Mouse (Mus musculus): Measurements from ENCODE around the gene Tgfbi.

The Tgfbi gene

DNA sequence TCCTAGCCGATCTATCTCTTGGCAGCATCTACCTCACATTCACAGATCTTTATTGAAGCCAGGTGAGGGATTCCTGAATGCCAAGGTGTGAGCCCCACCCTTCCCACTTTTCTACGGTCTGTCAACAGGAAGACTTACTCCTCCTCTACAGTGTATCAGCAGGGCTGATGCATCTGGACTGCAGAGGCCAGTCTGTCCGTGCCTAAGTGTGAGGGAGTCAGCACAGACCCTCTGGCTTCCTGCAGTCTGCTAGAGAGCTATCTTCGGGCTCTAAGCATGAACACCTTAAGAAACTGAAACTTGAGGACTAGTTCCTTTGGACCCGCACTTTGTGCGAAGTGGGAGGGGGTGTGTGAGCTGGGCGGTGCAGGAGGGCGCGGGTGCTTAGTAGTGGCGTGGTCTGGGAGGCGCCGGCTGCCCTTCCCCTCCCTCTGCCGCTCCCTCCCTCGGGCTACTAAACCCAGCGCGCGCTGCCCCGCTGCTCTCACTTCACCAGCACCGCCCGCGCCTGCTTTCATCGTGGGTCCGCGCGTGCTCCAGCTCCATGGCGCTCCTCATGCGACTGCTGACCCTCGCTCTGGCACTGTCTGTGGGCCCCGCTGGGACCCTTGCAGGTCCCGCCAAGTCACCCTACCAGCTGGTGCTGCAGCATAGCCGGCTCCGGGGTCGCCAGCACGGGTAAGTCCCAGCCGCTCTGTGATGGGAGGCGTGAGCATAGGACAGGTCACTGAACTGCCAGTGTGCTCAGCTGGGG is at the start of gene Tgfbi:
TSS of gene Tgfbi (plus strand) at position 421 of the 754 bp plus-strand sequence.
- in situ Hi-C loops (cut with MboI, MseI), result no loop called here

DNA sequence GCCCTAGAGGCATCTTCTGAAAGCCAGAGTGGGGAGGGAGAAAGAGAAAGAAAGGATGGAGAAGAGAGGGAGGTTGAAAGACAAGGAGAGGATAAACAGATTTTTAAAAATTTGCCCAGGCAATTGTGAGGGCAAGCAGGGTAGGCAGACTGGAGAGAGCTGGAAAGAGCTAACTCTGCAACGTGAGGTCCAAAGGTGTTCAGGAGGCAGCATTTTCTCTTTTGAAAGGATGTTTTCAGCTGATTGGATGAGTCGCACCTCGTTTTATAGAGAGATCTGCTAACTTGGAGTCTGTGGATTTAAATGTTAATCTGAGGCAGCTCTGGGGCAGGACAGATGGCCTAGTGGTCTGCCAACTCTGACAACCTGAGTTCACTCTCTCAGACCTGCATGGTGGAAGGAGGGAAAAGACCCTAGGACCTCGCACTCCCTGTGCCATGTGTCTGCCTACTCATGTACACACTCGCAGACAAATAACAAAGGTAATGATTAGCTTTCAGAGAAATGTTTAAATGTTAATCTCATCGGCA is 49.4 kb upstream of the Tgfbi start:
- in situ Hi-C loops (cut with MboI, MseI), result no loop called here

- in situ Hi-C loops (cut with MboI, MseI), result no loop called here
Measured at GRCm38 (mm10) chr13:56561129-56561528, 48.2 kb upstream of the Tgfbi start.

- in situ Hi-C loops (cut with MboI, MseI), result no loop called here
Measured at GRCm38 (mm10) chr13:56563075-56563474, 46.2 kb upstream of the Tgfbi start.

DNA sequence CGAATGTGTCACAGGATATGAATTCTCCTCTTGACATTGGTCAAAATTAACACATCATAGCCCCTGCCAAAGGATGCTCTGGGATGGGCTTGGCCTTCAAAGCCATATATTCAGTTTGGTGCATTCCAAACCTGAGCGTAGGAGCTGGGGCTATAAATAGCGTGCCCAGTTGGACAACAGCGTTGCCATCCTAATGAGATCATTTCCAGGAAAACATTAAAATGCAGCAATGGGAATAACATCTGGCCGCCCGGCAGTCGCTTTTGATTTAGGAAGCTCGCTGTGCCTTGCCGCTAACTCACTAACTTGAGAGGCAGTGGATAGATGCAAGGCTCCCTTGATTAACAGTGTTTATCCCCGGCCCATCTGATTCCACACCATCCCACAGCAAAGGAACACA is 43.0 kb upstream of the Tgfbi start:
- in situ Hi-C loops (cut with MboI, MseI), result loop anchor here (5.0 kb wide), 2 partner anchors 66 to 94 kb away; no protein-coding TSS in a partner anchor

- in situ Hi-C loops (cut with MboI, MseI), result no loop called here
Measured at GRCm38 (mm10) chr13:56571645-56572044, 37.7 kb upstream of the Tgfbi start.

DNA sequence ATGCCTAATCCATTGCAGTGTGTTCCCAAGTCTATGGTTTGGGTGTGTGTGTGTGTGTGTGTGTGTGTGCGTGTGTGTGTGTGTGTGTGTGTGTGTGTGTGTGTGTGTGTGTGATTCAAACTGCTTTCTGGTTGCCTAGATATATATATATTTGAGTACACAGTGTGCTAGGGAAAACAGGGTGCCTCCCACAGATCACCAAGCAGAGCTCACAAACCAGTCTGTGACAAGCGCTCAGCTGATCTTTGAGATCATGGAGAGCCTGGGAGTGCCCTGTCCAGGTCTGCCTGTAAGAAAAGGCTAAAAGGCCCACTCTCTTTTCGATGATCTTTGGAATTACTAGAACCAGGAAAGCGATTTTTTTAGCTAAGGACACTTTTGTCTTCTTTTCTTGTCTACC is 34.2 kb upstream of the Tgfbi start:
- in situ Hi-C loops (cut with MboI, MseI), result loop anchor here in 1 of 2 experiments (5.0 kb wide), 1 partner anchor 177 kb away; the partner anchor contains the start of gene Gm45623

DNA sequence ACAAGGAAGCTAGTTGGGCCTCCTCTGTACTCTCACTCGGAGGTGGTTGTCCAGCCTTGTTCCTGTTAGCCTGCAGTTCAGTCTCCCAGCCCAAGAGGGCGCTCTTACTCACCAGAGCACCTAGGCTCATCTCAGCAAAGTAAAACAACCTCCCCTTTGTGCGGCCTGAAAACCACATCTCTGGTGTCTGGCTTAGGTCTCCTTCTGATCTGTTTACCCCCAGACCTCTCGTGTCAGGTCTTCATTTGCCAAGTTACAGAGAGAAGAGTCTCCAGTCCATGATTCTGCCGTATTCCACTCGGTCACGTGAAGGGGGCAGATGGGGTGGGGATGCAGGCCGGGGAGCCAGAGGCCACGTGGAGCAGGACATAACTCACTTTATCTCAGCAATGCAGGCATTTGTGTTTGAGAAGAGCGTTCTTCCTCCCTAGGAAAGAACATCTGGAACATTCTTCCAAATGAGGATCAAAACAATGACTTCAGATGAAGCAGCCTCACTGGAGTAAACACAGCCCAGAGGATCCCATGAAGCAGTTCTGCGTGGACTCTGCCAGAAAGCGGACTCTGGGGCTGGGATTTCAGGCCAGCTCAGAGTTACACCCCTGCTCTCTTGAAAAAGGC is 33.5 kb upstream of the Tgfbi start:
- in situ Hi-C loops (cut with MboI, MseI), result loop anchor here in 1 of 2 experiments (5.0 kb wide), 1 partner anchor 176 kb away; the partner anchor contains the start of gene Gm45623

- in situ Hi-C loops (cut with MboI, MseI), result loop anchor here in 1 of 2 experiments (5.0 kb wide), 1 partner anchor 174 kb away; the partner anchor contains the start of gene Gm45623
Measured at GRCm38 (mm10) chr13:56578097-56578496, 31.2 kb upstream of the Tgfbi start.

- in situ Hi-C loops (cut with MboI, MseI), result no loop called here
Measured at GRCm38 (mm10) chr13:56580450-56580849, 28.9 kb upstream of the Tgfbi start.

- in situ Hi-C loops (cut with MboI, MseI), result no loop called here
Measured at GRCm38 (mm10) chr13:56581512-56581911, 27.8 kb upstream of the Tgfbi start.

DNA sequence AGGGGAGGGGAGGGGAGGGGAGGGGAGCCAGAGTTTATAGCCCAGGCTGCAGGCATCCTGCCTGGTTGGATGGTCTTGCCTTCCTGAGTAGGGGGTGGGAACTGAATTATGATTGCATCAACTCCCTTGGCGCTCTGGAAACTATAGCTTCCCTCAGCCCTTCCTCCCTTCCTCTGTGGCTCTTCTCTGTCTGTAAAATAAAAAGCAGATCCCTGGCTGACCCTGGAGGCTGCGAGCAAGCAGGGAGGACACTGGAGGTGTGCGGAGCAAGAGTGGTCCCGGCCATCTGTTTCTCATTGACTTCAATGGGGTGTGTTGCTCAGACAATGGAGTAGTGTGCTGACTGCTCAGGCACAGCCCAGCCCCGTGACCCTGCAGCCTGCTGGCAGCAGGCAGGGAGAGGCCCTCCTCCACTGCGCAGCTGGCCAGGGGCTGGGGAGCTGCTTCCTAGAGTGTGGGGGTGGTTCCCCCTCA is 27.3 kb upstream of the Tgfbi start:
- in situ Hi-C loops (cut with MboI, MseI), result no loop called here

- in situ Hi-C loops (cut with MboI, MseI), result no loop called here
Measured at GRCm38 (mm10) chr13:56582720-56583119, 26.6 kb upstream of the Tgfbi start.

DNA sequence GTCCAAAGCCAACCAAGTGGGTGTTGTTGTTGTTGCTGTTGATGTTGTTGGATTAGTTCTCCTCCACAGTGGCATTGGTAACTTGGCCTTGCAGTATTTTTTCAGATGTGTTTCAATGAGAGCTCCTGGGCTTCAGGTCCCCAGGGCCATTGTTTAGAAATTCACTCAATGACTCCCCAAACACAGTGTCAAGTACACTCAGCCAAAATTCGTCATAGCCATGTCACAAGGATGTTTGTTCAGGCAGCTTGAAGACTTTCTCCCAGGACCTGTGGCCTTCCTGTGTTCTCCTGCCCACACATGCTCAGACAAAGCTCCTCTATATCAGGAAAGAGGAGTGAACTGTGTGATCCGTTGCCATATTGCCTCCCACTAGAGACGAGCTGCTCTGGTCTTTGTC is 23.3 kb upstream of the Tgfbi start:
- in situ Hi-C loops (cut with MboI, MseI), result no loop called here

DNA sequence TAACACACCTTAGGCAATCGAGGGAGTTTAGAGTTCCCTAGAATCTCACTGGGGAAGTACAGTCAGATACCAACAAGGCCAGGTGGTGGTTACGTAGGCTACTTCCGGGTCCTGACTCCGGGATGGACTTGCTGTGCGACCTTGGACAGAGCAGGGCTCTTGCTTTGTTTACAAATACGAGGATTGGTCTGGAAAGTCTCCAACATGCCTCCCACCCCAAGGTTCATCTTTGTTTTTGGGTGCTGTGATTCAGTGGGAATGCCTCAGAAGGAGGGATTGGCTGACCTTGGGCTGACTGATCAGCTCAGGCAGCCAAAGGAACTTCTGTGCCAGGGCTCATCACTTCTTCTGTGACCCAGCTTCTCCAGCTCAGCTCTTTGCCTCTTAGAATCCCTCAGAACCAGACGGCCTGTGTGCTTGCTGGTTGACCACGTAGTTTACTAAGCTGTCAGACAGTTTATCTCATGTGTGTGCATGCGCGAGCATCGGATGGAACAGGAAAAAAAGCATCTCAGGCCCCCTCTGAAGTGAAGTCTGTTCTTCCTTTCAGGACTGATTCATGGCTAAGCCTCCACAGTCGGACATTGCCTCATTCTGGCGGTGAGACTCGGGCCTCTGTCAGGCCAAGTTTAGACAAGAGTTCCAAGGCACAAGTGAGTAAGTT is 20.7 kb upstream of the Tgfbi start:
- in situ Hi-C loops (cut with MboI, MseI), result no loop called here

GRCm38 (mm10) chr13:56590202-56590601 is 19.1 kb upstream of the Tgfbi start:
- in situ Hi-C loops (cut with MboI, MseI), result no loop called here

DNA sequence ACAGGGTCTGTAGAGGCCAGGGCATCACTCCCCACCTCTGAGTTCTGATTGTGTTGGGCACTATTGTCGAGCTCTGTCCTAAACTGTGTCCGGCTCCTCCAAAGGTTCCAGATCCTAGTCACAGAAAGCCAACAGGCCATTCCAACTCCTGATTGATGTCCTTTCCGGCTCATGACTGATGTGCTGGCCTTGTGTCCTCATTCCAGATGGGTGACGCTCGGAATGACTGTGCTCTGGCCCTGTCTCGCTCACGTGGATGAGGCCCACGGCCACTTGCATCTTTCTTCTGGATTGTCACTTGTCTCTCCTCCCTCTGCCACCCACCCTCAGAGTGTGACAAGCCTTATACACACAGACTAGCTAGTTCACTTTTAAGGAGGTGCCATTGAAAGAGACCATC is 18.1 kb upstream of the Tgfbi start:
- in situ Hi-C loops (cut with MboI, MseI), result no loop called here

DNA sequence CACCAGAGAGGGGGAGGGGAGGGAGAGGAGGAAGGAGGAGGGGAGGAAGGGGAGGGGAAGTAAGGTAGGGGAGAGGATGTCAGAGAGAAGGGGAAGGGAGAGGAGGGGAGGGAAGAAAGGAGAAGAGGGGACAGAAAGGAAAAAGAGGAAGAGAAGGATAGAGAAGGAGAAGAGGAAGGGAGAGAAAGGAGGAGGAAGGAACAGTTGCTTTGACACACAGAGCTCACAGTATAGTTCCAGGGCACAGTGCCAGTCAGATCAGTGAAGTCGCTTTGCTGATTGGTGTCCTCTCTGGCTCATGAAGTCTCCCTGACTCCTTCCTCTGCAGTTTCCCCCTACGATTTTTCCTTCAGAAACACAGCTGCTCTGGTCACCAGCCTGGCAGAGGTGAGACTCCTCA is 17.4 kb upstream of the Tgfbi start:
- in situ Hi-C loops (cut with MboI, MseI), result no loop called here

- in situ Hi-C loops (cut with MboI, MseI), result no loop called here
Measured at GRCm38 (mm10) chr13:56593196-56593595, 16.1 kb upstream of the Tgfbi start.

- in situ Hi-C loops (cut with MboI, MseI), result no loop called here
Measured at GRCm38 (mm10) chr13:56593961-56594391, 15.3 kb upstream of the Tgfbi start.

GRCm38 (mm10) chr13:56595246-56595645 is 14.1 kb upstream of the Tgfbi start:
- in situ Hi-C loops (cut with MboI, MseI), result no loop called here

GRCm38 (mm10) chr13:56597296-56597695 is 12.0 kb upstream of the Tgfbi start:
- in situ Hi-C loops (cut with MboI, MseI), result no loop called here
